Mouse (Mus musculus) heart, postnatal 0 days (tissue): ENCODE data around the gene Vmn2r101. TPM values are rescaled to one million over a fixed set of nuclear protein-coding genes. Genes with fewer than 3 reads are reported as not detected.

ENCODE experiments used
- ATAC-seq: fragments of 200-750 bp; cut with Nextera tagmentation; 2 replicates; pipeline ENCODE4 v1.8.0; 2017; ENCODE audit warnings: low read depth, moderate number of reproducible peaks, moderate library complexity; ENCODE audit not compliant: insufficient read depth
- DNase-seq: peaks from one replicate; pipeline ENCODE4 v3.0.0-alpha.2; 2016; ENCODE audit warnings: low spot score
- H3K27ac ChIP-seq: fragments of 300-500 bp; sonication (generic); 2 replicates; pipeline ENCODE4 v1.5.1; 2014; ENCODE audit warnings: low read depth, mild to moderate bottlenecking
- H3K27me3 ChIP-seq: fragments of 300-500 bp; sonication (generic); 2 replicates; pipeline ENCODE4 v1.6.1; 2014; ENCODE audit warnings: low read length, mixed read lengths; ENCODE audit not compliant: control insufficient read depth, insufficient read depth
- H3K36me3 ChIP-seq: fragments of 300-500 bp; sonication (generic); replicated peaks from 2 replicates; pipeline ENCODE4 v1.6.1; 2014; ENCODE audit warnings: low read length, mixed read lengths; ENCODE audit not compliant: control insufficient read depth, insufficient read depth
- H3K4me1 ChIP-seq: fragments of 300-500 bp; sonication (generic); 2 replicates; pipeline ENCODE4 v1.6.1; 2014; ENCODE audit warnings: antibody characterized with exemption; ENCODE audit not compliant: control insufficient read depth, insufficient read depth
- H3K4me2 ChIP-seq: fragments of 300-500 bp; sonication (generic); 2 replicates; pipeline ENCODE4 v1.6.1; 2014; ENCODE audit warnings: low read depth, mild to moderate bottlenecking, low read length, moderate library complexity
- H3K4me3 ChIP-seq: fragments of 300-500 bp; sonication (generic); 2 replicates; pipeline ENCODE4 v1.5.1; 2014; ENCODE audit warnings: low read depth, low read length
- H3K9ac ChIP-seq: fragments of 300-500 bp; sonication (generic); replicated peaks from 2 replicates; pipeline ENCODE4 v1.6.1; 2014; ENCODE audit warnings: low read depth, low read length, mixed read lengths
- H3K9me3 ChIP-seq: fragments of 300-500 bp; sonication (generic); replicated peaks from 2 replicates; pipeline ENCODE4 v1.6.1; 2016; ENCODE audit warnings: low read length; ENCODE audit not compliant: control insufficient read depth
- CTCF ChIP-seq: IDR thresholded peaks from 2 replicates; pipeline ENCODE4 v1.5.1; 2016; ENCODE audit warnings: antibody characterized with exemption, control low read depth, low read depth
- EP300 ChIP-seq: IDR thresholded peaks from 2 replicates; pipeline ENCODE4 v1.6.1; 2016; ENCODE audit warnings: antibody characterized with exemption, low read depth
- WGBS: fragments of 180-500 bp; shearing (Covaris S2); extraction: QIAGEN DNeasy Blood & Tissue Kit; methylation state at CpG from one replicate; pipeline ENCODE4 v1.1.7; 2014; 5-methylcytosine and 5-hydroxymethylcytosine counted together
- polyA plus RNA-seq: library from polyadenylated mRNA; unstranded; fragments of >200 nt; fragmentation: Nextera tagmentation; extraction: Ambion mirVana; gene quantifications from 2 replicates; pipeline ENCODE4 v1.2.1, GENCODE M21; 2015
- total RNA-seq: library from RNA; depleted of rRNA; stranded (reverse); fragments of >200 nt; gene quantifications from 2 replicates; pipeline ENCODE4 v1.2.3, GENCODE M21; 2014; ENCODE audit warnings: low replicate concordance; rRNA removed

Vmn2r101 gene
- total RNA-seq, result not detected in 2 replicates
- not detected in 2 replicates for polyA plus RNA-seq

DNA sequence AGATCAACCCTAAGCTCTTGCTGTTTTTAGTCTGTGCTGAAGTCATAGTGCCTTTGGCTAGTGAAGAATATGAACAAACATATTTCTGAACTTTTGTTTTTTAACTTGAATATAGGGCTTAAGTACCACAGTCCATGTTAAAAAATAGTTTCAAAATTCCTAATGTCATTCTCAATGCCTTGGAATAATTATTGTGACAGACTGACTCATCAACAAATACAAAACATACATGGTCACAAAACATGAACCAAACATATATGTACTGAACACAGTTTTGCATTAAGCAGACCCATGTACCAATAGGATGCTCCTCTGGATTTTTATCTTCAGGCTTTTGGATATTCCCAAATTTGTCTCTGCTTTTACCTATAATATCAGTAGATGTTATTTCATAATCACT, at the start of gene Vmn2r101:
Vmn2r101 (plus strand) TSS at position 301 of the 400 bp plus-strand sequence.
- Histone ChIP-seq H3K4me2 (no peak within 1 kb of the TSS), H3K9me3 (no peaks in the 10 kb centered on the region; the same call in 1 of the 2 replicates), H3K4me1 (no peaks in the 10 kb centered on the region), H3K4me3 (no peak within 1 kb of the TSS), H3K27ac (no peak within 1 kb of the TSS), H3K9ac (no peak within 1 kb of the TSS), H3K36me3 (no peaks in the 10 kb centered on the region), H3K27me3 (no peaks in the 10 kb centered on the region)
- no peak for TF ChIP-seq CTCF
- TF ChIP-seq EP300, result no peak
- no peak for DNase-seq
- ATAC-seq, result no peak

- H3K27me3 ChIP-seq, result no peaks in the 10 kb centered on the region
- ATAC-seq, result no peak
- peaks cover 14% of the 10 kb centered on the region; the same call in 1 of the 2 replicates for H3K9me3 ChIP-seq
- H3K9ac ChIP-seq, result no peak overlapping the region
- no peak for TF ChIP-seq EP300
- TF ChIP-seq CTCF, result no peak
- no peak overlapping the region for H3K4me3 ChIP-seq
- H3K4me1 ChIP-seq, result no peaks in the 10 kb centered on the region
- H3K36me3 ChIP-seq, result no peaks in the 10 kb centered on the region
- H3K4me2 ChIP-seq, result no peak overlapping the region
- DNase-seq, result no peak
- no peak overlapping the region for H3K27ac ChIP-seq
- WGBS, result 85% methylated on average over 1 of the region's 1 CpGs
Measured at GRCm38 (mm10) chr17:19629328-19629727, 52.3 kb downstream of the Vmn2r101 start.

DNA sequence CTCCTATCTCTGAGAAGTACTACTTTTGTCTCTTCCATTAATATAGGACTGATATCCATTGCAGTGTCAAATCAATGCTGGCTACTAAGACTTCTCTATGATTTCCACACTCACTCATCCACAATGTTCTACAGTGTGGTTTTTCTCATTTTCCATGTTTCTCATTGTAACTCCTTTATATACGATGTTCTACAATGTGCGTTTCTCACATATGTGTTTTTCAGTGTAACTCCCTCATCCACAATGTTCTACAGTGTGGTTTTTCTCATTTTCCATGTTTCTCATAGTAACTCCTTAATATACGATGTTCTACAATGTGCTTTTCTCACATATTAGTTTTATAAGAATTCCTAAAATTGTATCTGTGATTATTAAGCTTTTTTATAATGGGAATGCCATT, 81.4 kb downstream of the Vmn2r101 start:
- no peaks in the 10 kb centered on the region for H3K27me3 ChIP-seq
- ATAC-seq, result no peak
- WGBS, result 52% methylated on average over 3 of the region's 3 CpGs
- no peaks in the 10 kb centered on the region for H3K36me3 ChIP-seq
- H3K4me2 ChIP-seq, result no peak overlapping the region
- DNase-seq, result no peak
- H3K9me3 ChIP-seq, result no peaks in the 10 kb centered on the region
- no peak overlapping the region for H3K4me3 ChIP-seq
- TF ChIP-seq EP300 (no peak), CTCF (no peak)
- H3K4me1 ChIP-seq, result no peaks in the 10 kb centered on the region
- no peak overlapping the region for H3K27ac ChIP-seq
- no peak overlapping the region for H3K9ac ChIP-seq

DNA sequence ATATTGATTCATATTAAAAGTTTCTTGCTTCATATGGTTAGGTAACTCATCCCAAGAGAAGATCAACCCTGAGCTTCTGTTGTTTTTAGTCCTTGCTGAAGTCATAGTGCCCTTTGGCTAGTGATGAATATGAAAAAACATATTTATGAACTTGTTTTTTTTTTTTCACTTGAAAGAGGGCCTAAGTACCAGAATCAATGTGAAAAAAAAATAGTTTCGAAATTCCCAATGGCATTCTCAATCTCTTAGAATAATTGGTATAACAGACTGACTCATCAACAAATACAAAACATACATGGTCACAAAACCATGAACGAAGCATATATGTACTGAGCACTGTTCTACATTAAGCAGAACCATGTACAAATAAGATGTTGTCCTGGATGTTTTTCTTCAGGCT, 83.0 kb downstream of the Vmn2r101 start, which contains the start of gene Vmn2r102:
Vmn2r102 (plus strand) TSS at position 301 of the 400 bp plus-strand sequence.
- no peak within 1 kb of the TSS for H3K4me2 ChIP-seq
- no peak within 1 kb of the TSS for H3K27ac ChIP-seq
- H3K9ac ChIP-seq, result no peak within 1 kb of the TSS
- ATAC-seq (no peak), DNase-seq (no peak)
- H3K36me3 ChIP-seq, result no peaks in the 10 kb centered on the region
- H3K9me3 ChIP-seq, result no peaks in the 10 kb centered on the region
- H3K27me3 ChIP-seq, result no peaks in the 10 kb centered on the region
- no peak within 1 kb of the TSS for H3K4me3 ChIP-seq
- no peak for TF ChIP-seq CTCF
- no peak for TF ChIP-seq EP300
- H3K4me1 ChIP-seq, result no peaks in the 10 kb centered on the region
- whole genome bisulfite sequencing, result 38% methylated on average over 2 of the region's 2 CpGs

Other genes with a start within 250 kb of the Vmn2r101 start
- not detected in 2 replicates for gene Vmn2r99, start 215.3 kb upstream of the Vmn2r101 start, total RNA-seq
- not detected in 2 replicates for gene Vmn2r99, start 215.3 kb upstream of the Vmn2r101 start, polyA plus RNA-seq
- gene Vmn2r100, start 72.5 kb upstream of the Vmn2r101 start, total RNA-seq, result not detected in 2 replicates
- not detected in 2 replicates for gene Vmn2r100, start 72.5 kb upstream of the Vmn2r101 start, polyA plus RNA-seq
- gene Vmn2r102, start 83.1 kb downstream of the Vmn2r101 start, total RNA-seq, result not detected in 2 replicates
- not detected in 2 replicates for gene Vmn2r102, start 83.1 kb downstream of the Vmn2r101 start, polyA plus RNA-seq
- gene Vmn2r103, start 196.1 kb downstream of the Vmn2r101 start, total RNA-seq, result not detected in 2 replicates
- gene Vmn2r103, start 196.1 kb downstream of the Vmn2r101 start, polyA plus RNA-seq, result not detected in 2 replicates